Mouse (Mus musculus) kidney, embryonic 15.5 days (tissue): Measurements from ENCODE around the gene Ubqln1. TPM values are rescaled to one million over a fixed set of nuclear protein-coding genes. Genes with fewer than 3 reads are reported as not detected.

Experiments used
- ATAC-seq: fragments of 200-750 bp; cut with Nextera tagmentation; replicated peaks from 2 replicates; pipeline ENCODE4 v1.8.0; 2017; ENCODE audit warnings: moderate TSS enrichment; ENCODE audit not compliant: low FRiP score
- H3K27ac ChIP-seq: fragments of 300-500 bp; sonication (generic); 2 replicates; pipeline ENCODE4 v1.5.1; 2015; ENCODE audit warnings: mild to moderate bottlenecking, inconsistent platforms
- H3K27me3 ChIP-seq: fragments of 300-500 bp; sonication (generic); 2 replicates; pipeline ENCODE4 v1.6.1; 2015; ENCODE audit warnings: inconsistent platforms
- H3K36me3 ChIP-seq: fragments of 300-500 bp; sonication (generic); 2 replicates; pipeline ENCODE4 v1.6.1; 2015; ENCODE audit warnings: inconsistent platforms
- H3K4me1 ChIP-seq: fragments of 300-500 bp; sonication (generic); 2 replicates; pipeline ENCODE4 v1.6.1; 2015; ENCODE audit warnings: inconsistent platforms
- H3K4me2 ChIP-seq: fragments of 300-500 bp; sonication (generic); 2 replicates; pipeline ENCODE4 v1.6.1; 2015; ENCODE audit warnings: moderate library complexity, mild to moderate bottlenecking, inconsistent platforms
- H3K4me3 ChIP-seq: fragments of 300-500 bp; sonication (generic); replicated peaks from 2 replicates; pipeline ENCODE4 v1.5.1; 2015; ENCODE audit warnings: mild to moderate bottlenecking, inconsistent platforms
- H3K9ac ChIP-seq: fragments of 300-500 bp; sonication (generic); 2 replicates; pipeline ENCODE4 v1.6.1; 2015; ENCODE audit warnings: mild to moderate bottlenecking, inconsistent platforms
- H3K9me3 ChIP-seq: fragments of 300-500 bp; sonication (generic); replicated peaks from 2 replicates; pipeline ENCODE4 v1.6.1; 2016; ENCODE audit warnings: inconsistent platforms
- WGBS: fragments of 180-500 bp; shearing (Covaris S2); methylation state at CpG from one replicate; pipeline ENCODE4 v1.1.7; 2015; ENCODE audit warnings: mixed read lengths; 5-methylcytosine and 5-hydroxymethylcytosine counted together
- polyA plus RNA-seq: library from polyadenylated mRNA; unstranded; fragments of >200 nt; fragmentation: Nextera tagmentation; extraction: Ambion mirVana; gene quantifications from 2 replicates; pipeline ENCODE4 v1.2.1, GENCODE M21; 2015

Ubqln1 gene
- polyA plus RNA-seq, 1 experiment from 2014 or later: 112 TPM

GRCm38 (mm10) chr13:58216395-58216794 lies 942 bp upstream of the Ubqln1 start:
- Histone ChIP-seq H3K9ac (peak overlapping the region; percentile 99), H3K36me3 (no peaks in the 10 kb centered on the region), H3K27me3 (no peaks in the 10 kb centered on the region), H3K4me3 (peak overlapping the region; percentile 98), H3K27ac (peak overlapping the region; percentile 90), H3K4me2 (peak overlapping the region; percentile 70), H3K4me1 (peaks cover 25% of the 10 kb centered on the region), H3K9me3 (no peaks in the 10 kb centered on the region)
- no peak for ATAC-seq
- WGBS: 86% methylated on average over 9 of the region's 9 CpGs

DNA sequence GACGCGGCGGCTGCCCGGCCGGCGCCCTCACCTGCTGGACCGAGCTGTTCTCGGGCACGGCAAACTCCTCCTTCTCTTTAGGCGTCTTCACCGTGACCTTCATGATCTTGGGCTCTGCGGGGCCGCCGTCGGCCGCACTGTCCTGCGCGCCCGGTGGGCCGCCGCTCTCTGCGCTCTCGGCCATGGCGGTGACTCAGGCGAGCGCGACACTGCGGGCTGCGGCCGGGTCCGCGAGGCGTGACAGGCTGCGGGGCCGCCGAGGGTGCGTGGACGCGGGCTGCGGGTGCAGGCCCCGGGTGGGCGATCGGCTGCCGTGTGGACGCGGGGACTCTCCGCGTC lies 231 bp downstream of the Ubqln1 start:
- Histone ChIP-seq H3K4me2 (peak overlapping the region; percentile 70), H3K4me3 (peak overlapping the region; percentile 98), H3K4me1 (peaks cover 30% of the 10 kb centered on the region), H3K9ac (peak overlapping the region; percentile 99), H3K36me3 (no peaks in the 10 kb centered on the region), H3K27ac (peak overlapping the region; percentile 90), H3K27me3 (no peaks in the 10 kb centered on the region), H3K9me3 (no peaks in the 10 kb centered on the region)
- ATAC-seq: peak; percentile 83
- 0% methylated on average over 48 of the region's 48 CpGs for WGBS

DNA sequence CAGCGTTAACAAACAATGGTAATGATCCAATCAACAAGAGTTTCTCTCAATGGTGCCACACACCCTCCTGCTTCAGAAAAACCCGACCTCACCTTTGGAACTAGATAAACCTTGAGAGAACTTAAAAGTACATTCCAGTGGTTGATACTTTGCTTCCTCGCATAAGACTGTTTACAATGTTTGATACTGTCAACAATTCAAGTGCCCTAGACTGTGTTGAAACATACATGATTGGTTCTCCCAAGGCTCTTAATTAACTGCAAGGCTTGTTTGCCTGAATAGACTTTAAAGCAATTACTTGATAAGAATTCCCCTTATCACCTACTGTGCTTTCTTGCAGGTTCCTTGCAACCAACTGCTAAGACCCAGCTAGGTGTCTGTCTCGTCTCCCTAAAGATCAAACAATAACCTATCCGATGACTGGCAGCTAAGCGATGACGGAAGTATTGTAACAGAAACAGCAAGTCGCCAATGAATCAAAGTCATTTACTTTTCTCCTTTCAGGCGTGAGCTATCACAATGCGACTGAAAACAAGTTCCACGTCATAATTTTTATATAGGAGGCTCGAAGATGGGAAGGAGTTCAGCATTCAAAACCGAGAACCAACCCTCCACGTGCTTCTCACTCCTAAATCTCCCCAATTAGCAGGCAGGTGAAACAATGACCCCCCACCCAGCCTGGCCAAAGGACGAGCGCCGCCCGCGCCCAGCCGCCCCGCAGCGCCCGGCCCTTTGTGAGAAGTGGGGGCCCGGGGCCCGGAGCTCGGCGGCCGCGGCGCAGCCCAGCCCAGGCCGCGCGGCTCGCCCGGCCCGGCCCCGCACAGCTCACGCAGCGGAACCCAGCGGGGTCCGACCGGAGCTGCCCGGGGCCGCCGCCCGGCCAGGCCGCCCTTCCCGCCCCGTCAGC lies 854 bp downstream of the Ubqln1 start:
- H3K27ac ChIP-seq: peak overlapping the region; percentile 90
- H3K4me1 ChIP-seq: peaks cover 34% of the 10 kb centered on the region
- peak overlapping the region; percentile 70 for H3K4me2 ChIP-seq
- H3K9ac ChIP-seq: peak overlapping the region; percentile 99
- peak; percentile 72 for ATAC-seq
- 1% methylated on average over 49 of the region's 49 CpGs for WGBS
- no peaks in the 10 kb centered on the region for H3K36me3 ChIP-seq
- H3K27me3 ChIP-seq: no peaks in the 10 kb centered on the region
- no peaks in the 10 kb centered on the region for H3K9me3 ChIP-seq
- peak overlapping the region; percentile 98 for H3K4me3 ChIP-seq

GRCm38 (mm10) chr13:58213801-58214200 lies 1.7 kb downstream of the Ubqln1 start:
- H3K27ac ChIP-seq: no peak overlapping the region
- no peaks in the 10 kb centered on the region for H3K9me3 ChIP-seq
- peak overlapping the region; percentile 98 for H3K4me3 ChIP-seq
- peaks cover 37% of the 10 kb centered on the region for H3K4me1 ChIP-seq
- no peak for ATAC-seq
- 0 out of 2 replicates have a peak overlapping the region, but pooled peaks have one; percentile 99 for H3K9ac ChIP-seq
- H3K36me3 ChIP-seq: no peaks in the 10 kb centered on the region
- H3K4me2 ChIP-seq: peak overlapping the region; percentile 70
- H3K27me3 ChIP-seq: no peaks in the 10 kb centered on the region
- 43% methylated on average over 8 of the region's 8 CpGs for WGBS

DNA sequence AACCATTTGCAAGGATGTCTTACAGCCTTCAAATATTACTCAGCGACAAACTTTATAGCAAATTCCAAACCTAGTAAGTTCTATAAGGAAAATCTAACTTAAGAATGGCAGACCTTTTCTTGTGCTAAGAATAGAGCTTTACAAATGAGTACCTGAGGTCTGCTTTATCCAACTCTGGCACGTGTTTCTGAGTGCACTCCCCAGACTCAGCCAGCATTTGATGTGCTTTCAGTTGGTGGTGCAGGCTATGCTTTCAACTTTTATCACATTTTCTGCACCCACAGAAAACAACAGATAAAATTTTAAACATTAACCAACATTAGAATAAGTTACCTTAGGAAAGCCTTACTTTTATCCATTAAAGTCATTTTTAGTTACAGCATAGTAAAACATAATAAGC lies 2.9 kb downstream of the Ubqln1 start:
- WGBS: 82% methylated on average over 2 of the region's 2 CpGs
- H3K27me3 ChIP-seq: no peaks in the 10 kb centered on the region
- ATAC-seq: no peak

GRCm38 (mm10) chr13:58210441-58210840 lies 5.0 kb downstream of the Ubqln1 start:
- no peaks in the 10 kb centered on the region for H3K27me3 ChIP-seq
- no peaks in the 10 kb centered on the region for H3K36me3 ChIP-seq
- no peak overlapping the region for H3K9ac ChIP-seq
- H3K4me2 ChIP-seq: no peak overlapping the region
- no peak overlapping the region for H3K4me3 ChIP-seq
- 82% methylated on average over 5 of the region's 5 CpGs for WGBS
- H3K27ac ChIP-seq: no peak overlapping the region
- H3K4me1 ChIP-seq: peaks cover 32% of the 10 kb centered on the region
- H3K9me3 ChIP-seq: no peaks in the 10 kb centered on the region
- ATAC-seq: no peak

More for the DNA sequence above, 2.9 kb downstream of the Ubqln1 start:
- H3K9me3 ChIP-seq: no peaks in the 10 kb centered on the region
- no peaks in the 10 kb centered on the region for H3K36me3 ChIP-seq
- no peak overlapping the region for H3K9ac ChIP-seq
- no peak overlapping the region for H3K4me3 ChIP-seq
- H3K4me1 ChIP-seq: peaks cover 37% of the 10 kb centered on the region
- H3K27ac ChIP-seq: no peak overlapping the region
- H3K4me2 ChIP-seq: no peak overlapping the region

GRCm38 (mm10) chr13:58206084-58206483 lies 9.4 kb downstream of the Ubqln1 start:
- no peaks in the 10 kb centered on the region for H3K27me3 ChIP-seq
- no peaks in the 10 kb centered on the region for H3K36me3 ChIP-seq
- H3K4me2 ChIP-seq: no peak overlapping the region
- no peak overlapping the region for H3K4me3 ChIP-seq
- no peak for ATAC-seq
- H3K4me1 ChIP-seq: 0 out of 2 replicates have a peak, but pooled peaks cover 12% of the 10 kb centered on the region
- no peak overlapping the region for H3K9ac ChIP-seq
- H3K9me3 ChIP-seq: no peaks in the 10 kb centered on the region
- WGBS: 84% methylated on average over 4 of the region's 4 CpGs
- no peak overlapping the region for H3K27ac ChIP-seq

GRCm38 (mm10) chr13:58204986-58205385 lies 10.5 kb downstream of the Ubqln1 start:
- no peak for ATAC-seq
- H3K4me1 ChIP-seq: 0 out of 2 replicates have a peak, but pooled peaks cover 6% of the 10 kb centered on the region
- 69% methylated on average over 4 of the region's 4 CpGs for WGBS

GRCm38 (mm10) chr13:58204202-58204601 lies 11.3 kb downstream of the Ubqln1 start:
- 97% methylated on average over 3 of the region's 3 CpGs for whole genome bisulfite sequencing
- H3K27me3 ChIP-seq: no peaks in the 10 kb centered on the region
- ATAC-seq: no peak
- 0 out of 2 replicates have a peak, but pooled peaks cover under 1% of the 10 kb centered on the region for H3K4me1 ChIP-seq
- H3K4me3 ChIP-seq: no peak overlapping the region
- no peaks in the 10 kb centered on the region for H3K9me3 ChIP-seq
- H3K9ac ChIP-seq: no peak overlapping the region
- no peak overlapping the region for H3K27ac ChIP-seq
- H3K36me3 ChIP-seq: no peaks in the 10 kb centered on the region
- H3K4me2 ChIP-seq: no peak overlapping the region

More at GRCm38 (mm10) chr13:58204986-58205385, 10.5 kb downstream of the Ubqln1 start:
- no peaks in the 10 kb centered on the region for H3K27me3 ChIP-seq
- H3K4me2 ChIP-seq: no peak overlapping the region
- no peak overlapping the region for H3K4me3 ChIP-seq
- no peaks in the 10 kb centered on the region for H3K36me3 ChIP-seq
- H3K27ac ChIP-seq: no peak overlapping the region
- no peaks in the 10 kb centered on the region for H3K9me3 ChIP-seq
- H3K9ac ChIP-seq: no peak overlapping the region

DNA sequence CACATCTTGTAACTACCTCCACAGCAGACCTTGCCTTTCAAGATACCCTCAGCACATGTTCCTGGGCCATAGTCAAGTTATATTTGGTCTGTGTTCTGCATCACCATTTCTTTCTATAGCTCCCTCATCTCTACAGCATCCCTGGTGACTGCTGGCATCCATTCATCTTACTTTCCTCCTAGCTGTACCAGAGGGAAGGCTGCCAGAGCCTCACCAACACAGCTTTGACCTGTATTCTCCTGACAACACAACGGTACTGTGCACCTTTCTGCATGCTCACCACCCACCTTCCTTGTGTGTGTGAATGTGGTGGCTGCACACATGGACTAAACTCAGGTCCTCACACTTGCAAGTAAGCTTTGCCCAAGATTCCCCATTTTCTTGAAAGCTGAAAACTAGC lies 12.6 kb downstream of the Ubqln1 start:
- no peak for ATAC-seq
- Histone ChIP-seq H3K4me1 (0 out of 2 replicates have a peak, but pooled peaks cover 2% of the 10 kb centered on the region), H3K9me3 (no peaks in the 10 kb centered on the region), H3K27me3 (no peaks in the 10 kb centered on the region), H3K27ac (no peak overlapping the region), H3K36me3 (peaks cover 1% of the 10 kb centered on the region), H3K4me3 (no peak overlapping the region), H3K4me2 (no peak overlapping the region), H3K9ac (no peak overlapping the region)
- WGBS: 88% methylated on average over 1 of the region's 1 CpGs

GRCm38 (mm10) chr13:58201908-58202307 lies 13.5 kb downstream of the Ubqln1 start:
- no peak for ATAC-seq
- Histone ChIP-seq H3K27ac (no peak overlapping the region), H3K36me3 (peaks cover 11% of the 10 kb centered on the region), H3K4me1 (0 out of 2 replicates have a peak, but pooled peaks cover 2% of the 10 kb centered on the region), H3K9ac (no peak overlapping the region), H3K4me3 (no peak overlapping the region), H3K27me3 (no peaks in the 10 kb centered on the region), H3K4me2 (no peak overlapping the region), H3K9me3 (no peaks in the 10 kb centered on the region)
- WGBS: 91% methylated on average over 3 of the region's 3 CpGs

DNA sequence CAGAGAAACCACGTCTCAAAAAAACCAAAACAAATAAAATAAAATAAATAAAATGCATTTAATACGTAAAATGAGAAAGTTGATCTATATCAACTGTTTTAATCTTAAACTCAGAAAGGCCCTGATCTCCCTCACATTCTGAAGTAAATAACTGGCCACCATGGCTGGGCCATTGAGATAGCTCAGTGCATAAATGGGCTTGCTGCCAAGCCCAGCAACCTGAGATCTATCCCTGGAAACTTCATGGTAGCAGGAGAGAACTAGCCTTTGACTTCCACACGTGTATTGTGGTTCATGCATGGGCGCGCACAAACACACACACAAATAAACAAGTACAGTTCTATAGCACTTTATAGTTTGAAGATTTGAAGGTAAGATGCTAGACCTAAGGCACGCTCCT lies 14.1 kb downstream of the Ubqln1 start:
- Histone ChIP-seq H3K27ac (no peak overlapping the region), H3K27me3 (no peaks in the 10 kb centered on the region), H3K4me1 (0 out of 2 replicates have a peak, but pooled peaks cover 2% of the 10 kb centered on the region), H3K4me2 (no peak overlapping the region), H3K9ac (no peak overlapping the region), H3K36me3 (peaks cover 16% of the 10 kb centered on the region), H3K4me3 (no peak overlapping the region), H3K9me3 (no peaks in the 10 kb centered on the region)
- 82% methylated on average over 6 of the region's 6 CpGs for WGBS
- no peak for ATAC-seq
